Mouse (Mus musculus) neural tube, embryonic 14.5 days (tissue): ENCODE results near the gene Rims1. TPM values are rescaled to one million over a fixed set of nuclear protein-coding genes. Genes with fewer than 3 reads are reported as not detected.

Experiments used
- ATAC-seq: fragments of 200-750 bp; cut with Nextera tagmentation; 2 replicates; pipeline ENCODE4 v1.8.0; 2017; ENCODE audit warnings: low read depth, mild to moderate bottlenecking, moderate TSS enrichment, moderate library complexity
- H3K27ac ChIP-seq: fragments of 300-500 bp; sonication (generic); 2 replicates; pipeline ENCODE4 v1.5.1; 2014; ENCODE audit warnings: low read depth, mild to moderate bottlenecking, control low read depth, low read length, moderate library complexity, mixed read lengths
- H3K27me3 ChIP-seq: fragments of 300-500 bp; sonication (generic); 2 replicates; pipeline ENCODE4 v1.6.1; 2014; ENCODE audit warnings: low read length; ENCODE audit not compliant: control insufficient read depth, insufficient read depth
- H3K36me3 ChIP-seq: fragments of 300-500 bp; sonication (generic); 2 replicates; pipeline ENCODE4 v1.6.1; 2014; ENCODE audit warnings: low read length, mixed read lengths; ENCODE audit not compliant: control insufficient read depth, insufficient read depth
- H3K4me1 ChIP-seq: fragments of 300-500 bp; sonication (generic); 2 replicates; pipeline ENCODE4 v1.6.1; 2014; ENCODE audit warnings: low read length; ENCODE audit not compliant: control insufficient read depth, insufficient read depth
- H3K4me2 ChIP-seq: fragments of 300-500 bp; sonication (generic); 2 replicates; pipeline ENCODE4 v1.6.1; 2014; ENCODE audit warnings: mild to moderate bottlenecking, low read depth, low read length, control low read depth
- H3K4me3 ChIP-seq: fragments of 300-500 bp; sonication (generic); 2 replicates; pipeline ENCODE4 v1.5.1; 2014; ENCODE audit warnings: low read depth, low read length, control low read depth, mixed read lengths
- H3K9ac ChIP-seq: fragments of 300-500 bp; sonication (generic); replicated peaks from 2 replicates; pipeline ENCODE4 v1.6.1; 2014; ENCODE audit warnings: low read depth, mild to moderate bottlenecking, control low read depth, low read length, mixed read lengths
- H3K9me3 ChIP-seq: fragments of 300-500 bp; sonication (generic); 2 replicates; pipeline ENCODE4 v1.6.1; 2016; ENCODE audit warnings: low read length; ENCODE audit not compliant: control insufficient read depth
- WGBS: fragments of 180-500 bp; shearing (Covaris S2); extraction: QIAGEN DNeasy Blood & Tissue Kit; methylation state at CpG from one replicate; pipeline ENCODE4 v1.1.7; 2014; 5-methylcytosine and 5-hydroxymethylcytosine counted together
- polyA plus RNA-seq: library from polyadenylated mRNA; unstranded; fragments of >200 nt; fragmentation: Nextera tagmentation; extraction: Ambion mirVana; gene quantifications from 2 replicates; pipeline ENCODE4 v1.2.1, GENCODE M21; 2014

Rims1 gene
- polyA plus RNA-seq, 1 experiment from 2014 or later: 28.4 TPM

DNA sequence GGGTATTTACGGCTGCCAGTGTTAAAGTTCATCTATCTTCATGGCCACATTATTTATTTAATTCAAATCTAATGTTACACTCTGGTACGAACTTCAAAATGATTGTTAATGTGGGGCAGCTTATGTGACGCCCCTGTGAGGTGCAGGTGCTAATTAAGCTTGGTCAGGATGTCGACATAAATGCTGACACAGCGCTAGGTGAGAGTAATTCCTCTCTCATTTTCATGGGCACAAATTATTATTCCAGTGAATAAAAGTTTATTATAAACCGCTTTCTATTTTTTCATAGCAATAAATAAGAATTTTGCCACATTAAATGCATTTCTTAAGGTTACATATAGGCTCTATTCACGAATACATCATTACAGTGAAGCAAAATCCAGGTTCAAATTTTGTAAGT, 395.6 kb downstream of the Rims1 start:
- Histone ChIP-seq H3K4me1 (no peaks in the 10 kb centered on the region), H3K36me3 (no peaks in the 10 kb centered on the region), H3K27ac (no peak overlapping the region), H3K4me2 (no peak overlapping the region), H3K9ac (no peak overlapping the region), H3K27me3 (no peaks in the 10 kb centered on the region), H3K9me3 (no peaks in the 10 kb centered on the region), H3K4me3 (no peak overlapping the region)
- no peak for ATAC-seq
- 80% methylated on average over 7 of the region's 7 CpGs for WGBS

DNA sequence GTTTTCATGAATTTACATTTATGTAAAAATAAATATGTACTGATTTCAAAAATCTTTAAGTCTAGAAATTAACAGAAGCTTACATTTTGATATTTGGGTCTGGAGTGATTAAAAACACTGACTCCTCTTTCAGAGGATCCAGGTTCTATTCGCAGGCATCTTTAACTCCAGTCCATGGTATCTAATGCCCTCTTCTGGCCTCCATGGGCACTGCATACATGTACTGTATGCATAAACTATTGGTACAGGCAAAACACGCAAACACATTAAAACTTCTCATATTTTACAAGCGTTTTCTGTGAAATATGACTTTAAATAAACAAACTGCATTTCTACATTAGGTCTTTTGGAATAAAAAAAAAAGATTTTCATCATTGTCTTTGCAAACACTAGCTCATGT, 419.4 kb downstream of the Rims1 start:
- no peak overlapping the region for H3K4me2 ChIP-seq
- no peak overlapping the region for H3K4me3 ChIP-seq
- no peak overlapping the region for H3K9ac ChIP-seq
- no peaks in the 10 kb centered on the region for H3K4me1 ChIP-seq
- WGBS: 75% methylated on average over 3 of the region's 3 CpGs
- H3K36me3 ChIP-seq: no peaks in the 10 kb centered on the region
- ATAC-seq: no peak
- no peaks in the 10 kb centered on the region for H3K27me3 ChIP-seq
- no peaks in the 10 kb centered on the region for H3K9me3 ChIP-seq
- no peak overlapping the region for H3K27ac ChIP-seq

DNA sequence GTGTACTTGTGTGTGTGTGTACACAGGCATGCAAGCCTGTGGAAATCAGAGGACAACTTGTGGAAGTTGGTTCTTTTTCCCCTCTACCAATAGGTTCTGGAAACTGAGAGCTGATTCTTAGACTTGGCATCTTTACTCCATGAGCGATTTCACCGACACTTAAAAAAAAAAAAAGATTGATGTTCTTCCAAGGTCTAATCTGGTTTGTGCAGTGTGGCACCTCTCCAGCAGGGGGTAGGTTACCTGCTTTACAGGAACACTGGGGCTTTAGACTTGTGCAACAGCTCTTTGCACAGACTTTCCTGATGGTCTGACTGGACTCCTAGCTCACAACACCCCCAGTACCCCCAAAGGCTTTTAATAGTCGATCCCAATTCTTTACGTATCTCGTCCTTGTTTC, 428.1 kb downstream of the Rims1 start:
- Histone ChIP-seq H3K9ac (no peak overlapping the region), H3K4me3 (no peak overlapping the region), H3K27me3 (no peaks in the 10 kb centered on the region), H3K36me3 (no peaks in the 10 kb centered on the region), H3K9me3 (no peaks in the 10 kb centered on the region), H3K4me1 (no peaks in the 10 kb centered on the region), H3K27ac (no peak overlapping the region), H3K4me2 (no peak overlapping the region)
- WGBS: 71% methylated on average over 5 of the region's 5 CpGs
- no peak for ATAC-seq

DNA sequence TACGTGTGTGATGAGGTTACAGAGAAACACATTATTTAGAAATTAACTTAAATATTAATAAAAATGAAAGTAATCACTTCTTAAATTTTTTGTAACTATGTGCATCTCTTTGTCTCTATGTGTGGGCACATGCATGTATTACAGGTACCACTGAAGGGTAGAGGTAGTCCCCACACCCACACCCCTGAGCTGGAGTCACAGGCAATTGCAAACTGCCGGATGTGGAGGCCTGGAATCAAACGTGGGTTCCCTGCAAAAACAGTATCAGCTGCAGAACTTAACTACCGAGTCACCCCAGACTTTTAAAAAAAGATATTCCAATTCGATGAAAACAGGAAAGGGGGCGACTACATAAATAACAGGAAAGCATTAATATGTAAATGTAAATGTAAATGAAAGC, 428.7 kb downstream of the Rims1 start:
- Histone ChIP-seq H3K9me3 (no peaks in the 10 kb centered on the region), H3K4me2 (no peak overlapping the region), H3K4me3 (no peak overlapping the region), H3K27me3 (no peaks in the 10 kb centered on the region), H3K9ac (no peak overlapping the region), H3K4me1 (no peaks in the 10 kb centered on the region), H3K27ac (no peak overlapping the region), H3K36me3 (no peaks in the 10 kb centered on the region)
- ATAC-seq: no peak
- WGBS: 26% methylated on average over 6 of the region's 6 CpGs

DNA sequence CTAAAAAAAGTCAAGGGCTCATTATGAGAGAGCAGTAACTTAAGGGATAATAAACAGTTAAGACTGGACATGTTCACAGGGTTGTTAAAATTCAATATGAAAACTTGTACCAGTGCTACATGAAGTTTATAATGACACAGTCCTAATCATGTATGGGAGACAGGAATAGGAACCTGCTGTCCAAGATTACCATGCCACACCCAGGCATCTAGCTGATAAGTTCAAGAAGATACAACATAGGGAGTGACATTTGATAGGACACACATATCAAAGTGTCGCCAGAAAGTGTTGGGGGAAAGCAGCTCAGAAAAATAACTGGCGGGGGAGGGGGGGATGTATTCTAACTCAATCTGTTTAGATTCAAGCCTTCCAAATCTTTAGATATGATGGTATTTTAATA, 449.6 kb downstream of the Rims1 start:
- 89% methylated on average over 2 of the region's 2 CpGs for WGBS
- Histone ChIP-seq H3K4me1 (no peaks in the 10 kb centered on the region), H3K27ac (no peak overlapping the region), H3K9me3 (no peaks in the 10 kb centered on the region), H3K27me3 (no peaks in the 10 kb centered on the region), H3K36me3 (no peaks in the 10 kb centered on the region), H3K4me3 (no peak overlapping the region), H3K9ac (no peak overlapping the region), H3K4me2 (no peak overlapping the region)
- no peak for ATAC-seq

DNA sequence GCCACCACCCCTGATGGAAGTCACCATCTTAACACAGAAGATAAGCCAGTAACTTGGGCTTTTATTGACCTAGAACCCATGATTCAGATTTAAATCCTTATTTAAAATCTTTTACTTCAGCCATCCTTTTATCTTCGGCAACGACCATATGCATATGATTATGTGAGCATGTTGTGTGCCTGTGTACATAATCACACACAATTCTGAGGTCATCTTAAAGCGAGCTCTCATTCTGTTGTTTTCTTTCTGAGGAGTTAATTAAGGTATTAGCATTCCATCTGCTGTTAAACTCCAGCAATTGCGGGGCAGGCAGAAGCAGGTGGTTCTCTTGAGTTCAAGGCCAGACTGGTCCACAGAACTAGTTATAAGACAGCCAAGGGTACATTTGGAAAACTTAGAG, 452.1 kb downstream of the Rims1 start:
- H3K4me3 ChIP-seq: no peak overlapping the region
- whole genome bisulfite sequencing: 82% methylated on average over 4 of the region's 4 CpGs

GRCm38 (mm10) chr1:22338914-22339313, 466.9 kb downstream of the Rims1 start:
- Histone ChIP-seq H3K9ac (no peak overlapping the region), H3K4me1 (no peaks in the 10 kb centered on the region), H3K4me3 (no peak overlapping the region), H3K4me2 (no peak overlapping the region), H3K9me3 (no peaks in the 10 kb centered on the region), H3K36me3 (no peaks in the 10 kb centered on the region), H3K27me3 (no peaks in the 10 kb centered on the region), H3K27ac (no peak overlapping the region)
- 70% methylated on average over 9 of the region's 9 CpGs for WGBS
- no peak for ATAC-seq

More for the DNA sequence above, 452.1 kb downstream of the Rims1 start:
- H3K4me1 ChIP-seq: no peaks in the 10 kb centered on the region
- H3K4me2 ChIP-seq: no peak overlapping the region
- no peaks in the 10 kb centered on the region for H3K27me3 ChIP-seq
- no peak overlapping the region for H3K9ac ChIP-seq
- no peaks in the 10 kb centered on the region for H3K36me3 ChIP-seq
- no peaks in the 10 kb centered on the region for H3K9me3 ChIP-seq
- no peak for ATAC-seq
- H3K27ac ChIP-seq: no peak overlapping the region

- peak; percentile 51; the same call in 1 of the 2 replicates for ATAC-seq
- Histone ChIP-seq H3K4me3 (no peak overlapping the region), H3K4me1 (no peaks in the 10 kb centered on the region), H3K27ac (no peak overlapping the region), H3K27me3 (no peaks in the 10 kb centered on the region), H3K4me2 (no peak overlapping the region), H3K9me3 (no peaks in the 10 kb centered on the region), H3K9ac (no peak overlapping the region), H3K36me3 (no peaks in the 10 kb centered on the region)
- whole genome bisulfite sequencing: 45% methylated on average over 6 of the region's 6 CpGs
Observed at GRCm38 (mm10) chr1:22320941-22321676, 484.7 kb downstream of the Rims1 start.

DNA sequence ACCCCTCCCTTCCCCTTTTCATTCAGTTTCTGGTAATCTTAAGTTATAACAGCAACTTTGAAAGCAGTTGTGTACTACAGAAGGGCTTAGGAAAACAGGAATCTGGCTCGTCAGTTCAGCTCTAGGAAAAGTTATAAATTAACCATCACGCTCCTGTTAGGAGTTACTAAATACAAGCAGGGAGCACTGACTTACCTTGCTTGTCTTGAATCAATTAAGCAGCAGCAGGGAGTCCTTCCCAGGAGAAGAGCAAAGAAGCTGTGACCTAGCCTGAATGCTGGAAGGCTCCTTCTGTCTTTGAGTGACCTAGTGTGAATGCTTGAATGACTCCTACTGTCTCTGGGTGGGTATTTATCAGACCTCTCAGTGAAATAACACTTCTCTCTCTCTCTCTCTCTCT, 490.3 kb downstream of the Rims1 start:
- 5% methylated on average over 2 of the region's 2 CpGs for WGBS
- H3K27ac ChIP-seq: no peak overlapping the region
- H3K4me1 ChIP-seq: no peaks in the 10 kb centered on the region
- ATAC-seq: peak; percentile 41; the same call in 1 of the 2 replicates
- H3K36me3 ChIP-seq: no peaks in the 10 kb centered on the region
- H3K4me3 ChIP-seq: no peak overlapping the region
- H3K4me2 ChIP-seq: no peak overlapping the region
- no peaks in the 10 kb centered on the region for H3K9me3 ChIP-seq
- H3K27me3 ChIP-seq: no peaks in the 10 kb centered on the region
- no peak overlapping the region for H3K9ac ChIP-seq
